Mouse (Mus musculus) heart, embryonic 16.5 days (tissue): Measurements from ENCODE around the gene Zfp599. TPM values are rescaled to one million over a fixed set of nuclear protein-coding genes. Genes with fewer than 3 reads are reported as not detected.

ENCODE experiments used
- ATAC-seq: fragments of 200-750 bp; cut with Nextera tagmentation; replicated peaks from 2 replicates; pipeline ENCODE4 v1.8.0; 2017; ENCODE audit warnings: moderate number of reproducible peaks; ENCODE audit not compliant: insufficient read depth, low FRiP score; ENCODE audit errors: extremely low read depth
- H3K27ac ChIP-seq: fragments of 300-500 bp; sonication (generic); 2 replicates; pipeline ENCODE4 v1.5.1; 2014; ENCODE audit warnings: mild to moderate bottlenecking, low read length, control low read depth, moderate library complexity
- H3K27me3 ChIP-seq: fragments of 300-500 bp; sonication (generic); 2 replicates; pipeline ENCODE4 v1.6.1; 2014; ENCODE audit warnings: low read length, mixed read lengths; ENCODE audit not compliant: control insufficient read depth, insufficient read depth
- H3K36me3 ChIP-seq: fragments of 300-500 bp; sonication (generic); 2 replicates; pipeline ENCODE4 v1.6.1; 2014; ENCODE audit not compliant: control insufficient read depth, insufficient read depth
- H3K4me1 ChIP-seq: fragments of 300-500 bp; sonication (generic); 2 replicates; pipeline ENCODE4 v1.6.1; 2014; ENCODE audit warnings: low read length, mixed read lengths; ENCODE audit not compliant: control insufficient read depth, insufficient read depth
- H3K4me2 ChIP-seq: fragments of 300-500 bp; sonication (generic); 2 replicates; pipeline ENCODE4 v1.6.1; 2014; ENCODE audit warnings: low read depth, mild to moderate bottlenecking, control low read depth, low read length
- H3K4me3 ChIP-seq: fragments of 300-500 bp; sonication (generic); 2 replicates; pipeline ENCODE4 v1.5.1; 2014; ENCODE audit warnings: mild to moderate bottlenecking, control low read depth, low read length
- H3K9ac ChIP-seq: fragments of 300-500 bp; sonication (generic); 2 replicates; pipeline ENCODE4 v1.6.1; 2014; ENCODE audit warnings: low read length, control low read depth
- H3K9me3 ChIP-seq: fragments of 300-500 bp; sonication (generic); replicated peaks from 2 replicates; pipeline ENCODE4 v1.6.1; 2016; ENCODE audit warnings: low read length; ENCODE audit not compliant: control insufficient read depth
- WGBS: fragments of 180-500 bp; shearing (Covaris S2); extraction: QIAGEN DNeasy Blood & Tissue Kit; methylation state at CpG from one replicate; pipeline ENCODE4 v1.1.7; 2014; 5-methylcytosine and 5-hydroxymethylcytosine counted together
- polyA plus RNA-seq: library from polyadenylated mRNA; unstranded; fragments of >200 nt; fragmentation: Nextera tagmentation; extraction: Ambion mirVana; gene quantifications from 2 replicates; pipeline ENCODE4 v1.2.1, GENCODE M21; 2015

Zfp599 gene
- polyA plus RNA-seq, 1 experiment from 2014 or later: 4.3 TPM

DNA sequence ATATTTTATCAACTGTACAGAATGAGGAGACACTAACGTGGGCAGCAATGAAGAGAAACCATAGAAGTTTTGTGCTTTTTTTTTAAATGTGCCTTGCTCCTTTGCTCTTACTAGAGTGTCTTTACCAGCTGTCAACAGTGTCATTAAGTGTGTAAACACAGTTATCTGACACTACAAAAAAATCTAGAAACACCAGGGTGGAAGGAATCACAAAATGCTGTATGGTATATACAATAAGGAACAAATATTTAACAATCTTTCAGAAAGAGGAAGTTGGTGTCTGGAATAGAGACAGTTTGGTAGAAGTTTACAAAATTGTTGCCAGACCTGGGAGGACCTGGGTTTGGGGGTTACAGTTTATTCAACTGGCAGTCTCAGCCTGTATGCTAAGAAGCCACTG lies 1.9 kb upstream of the Zfp599 start:
- Histone ChIP-seq H3K9me3 (no peaks in the 10 kb centered on the region; the same call in 1 of the 2 replicates), H3K4me1 (peaks cover 2% of the 10 kb centered on the region; the same call in 1 of the 2 replicates), H3K27ac (no peak overlapping the region), H3K36me3 (peaks cover 6% of the 10 kb centered on the region), H3K27me3 (no peaks in the 10 kb centered on the region), H3K9ac (no peak overlapping the region), H3K4me2 (no peak overlapping the region), H3K4me3 (no peak overlapping the region)
- ATAC-seq: no peak
- whole genome bisulfite sequencing: 76% methylated on average over 1 of the region's 1 CpGs

DNA sequence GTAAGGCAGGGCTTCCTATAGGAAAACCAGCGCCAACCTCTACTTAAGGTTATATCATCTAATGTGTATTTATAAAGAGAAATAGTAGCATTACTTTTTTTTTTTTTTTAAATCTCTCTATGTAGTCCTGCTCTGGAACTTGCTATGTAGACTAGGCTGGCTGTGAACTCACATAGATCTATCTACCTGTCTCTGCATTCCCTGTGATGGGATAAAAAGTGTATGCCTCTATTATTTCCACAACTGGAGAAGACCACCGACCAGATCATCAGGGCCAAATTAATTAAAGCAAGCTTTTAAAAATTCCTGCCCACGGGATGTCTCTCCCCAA lies 362 bp upstream of the Zfp599 start:
- Histone ChIP-seq H3K27ac (no peak overlapping the region), H3K4me2 (peak overlapping the region; percentile 65), H3K4me1 (peaks cover 2% of the 10 kb centered on the region; the same call in 1 of the 2 replicates), H3K9ac (peak overlapping the region; percentile 30; the same call in 1 of the 2 replicates), H3K27me3 (no peaks in the 10 kb centered on the region), H3K36me3 (peaks cover 19% of the 10 kb centered on the region), H3K4me3 (peak overlapping the region; percentile 64), H3K9me3 (peaks cover 9% of the 10 kb centered on the region)
- 26% methylated on average over 3 of the region's 3 CpGs for WGBS
- no peak for ATAC-seq

DNA sequence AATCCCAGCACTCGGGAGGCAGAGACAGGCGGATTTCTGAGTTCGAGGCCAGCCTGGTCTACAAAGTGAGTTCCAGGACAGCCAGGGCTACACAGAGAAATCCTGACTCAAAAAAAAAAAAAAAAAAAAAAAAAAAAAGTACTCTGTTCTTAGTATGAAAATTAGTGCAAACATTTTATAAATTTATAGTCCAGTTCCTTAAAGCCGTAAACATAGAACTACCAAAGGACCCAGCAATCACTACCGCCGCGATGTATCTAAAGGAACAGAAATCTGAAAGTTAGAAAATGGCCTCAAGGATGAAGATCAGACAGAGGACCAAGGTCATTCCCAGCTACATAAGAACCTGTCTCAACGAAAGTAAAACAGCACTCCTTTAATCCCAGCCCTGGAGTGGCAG lies 911 bp downstream of the Zfp599 start:
- Histone ChIP-seq H3K9ac (peak overlapping the region; percentile 84), H3K27me3 (no peaks in the 10 kb centered on the region), H3K9me3 (peaks cover 14% of the 10 kb centered on the region), H3K4me1 (peaks cover 2% of the 10 kb centered on the region; the same call in 1 of the 2 replicates), H3K27ac (no peak overlapping the region), H3K4me3 (peak overlapping the region; percentile 64), H3K4me2 (peak overlapping the region; percentile 65), H3K36me3 (peaks cover 25% of the 10 kb centered on the region)
- no peak for ATAC-seq
- 79% methylated on average over 8 of the region's 8 CpGs for WGBS

DNA sequence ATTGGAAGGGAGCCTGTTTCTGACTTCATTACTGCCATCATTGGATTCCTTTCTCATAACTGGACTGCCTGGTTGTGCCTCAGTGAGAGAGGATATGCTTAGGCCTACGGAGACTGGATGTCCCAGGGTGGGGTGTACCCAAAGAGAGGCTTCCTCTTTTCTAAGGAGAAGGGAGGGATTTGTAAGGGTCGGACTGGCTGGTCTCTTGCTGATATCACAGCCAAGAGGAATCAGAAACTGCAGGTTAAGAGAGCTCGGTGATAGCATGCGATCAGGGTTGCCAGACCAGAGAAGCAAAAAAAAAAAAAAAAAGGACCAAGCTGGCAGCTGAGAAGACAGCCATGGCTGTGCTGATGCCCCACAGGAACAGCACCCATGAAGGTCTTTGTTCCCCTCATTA lies 3.1 kb downstream of the Zfp599 start:
- H3K36me3 ChIP-seq: peaks cover 43% of the 10 kb centered on the region
- WGBS: 89% methylated on average over 4 of the region's 4 CpGs

DNA sequence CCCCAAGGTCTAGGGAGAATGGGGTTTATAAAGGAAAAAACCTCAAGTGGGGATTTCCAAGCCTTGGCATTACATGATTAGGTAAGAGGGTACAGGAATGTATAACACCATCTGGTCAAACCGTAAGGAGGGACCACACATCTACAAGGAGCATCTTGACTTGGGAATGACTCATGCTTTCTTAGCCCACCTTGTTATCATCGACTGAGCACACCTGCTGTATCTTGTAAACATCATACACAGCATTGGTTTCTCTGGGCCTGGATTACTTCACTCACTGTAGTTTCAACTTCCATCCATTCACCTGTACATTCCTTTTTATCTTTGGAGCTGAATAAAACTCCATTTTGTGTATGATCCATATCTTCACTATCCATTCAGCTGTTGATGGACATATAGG lies 15.5 kb downstream of the Zfp599 start:
- no peaks in the 10 kb centered on the region for H3K27me3 ChIP-seq
- peaks cover 74% of the 10 kb centered on the region for H3K36me3 ChIP-seq
- no peaks in the 10 kb centered on the region for H3K4me1 ChIP-seq
- peaks cover 38% of the 10 kb centered on the region for H3K9me3 ChIP-seq
- no peak overlapping the region for H3K4me2 ChIP-seq
- no peak overlapping the region for H3K27ac ChIP-seq
- ATAC-seq: no peak
- no peak overlapping the region for H3K9ac ChIP-seq
- 92% methylated on average over 2 of the region's 2 CpGs for WGBS
- H3K4me3 ChIP-seq: no peak overlapping the region

More for the DNA sequence above, 3.1 kb downstream of the Zfp599 start:
- H3K4me1 ChIP-seq: peaks cover 2% of the 10 kb centered on the region; the same call in 1 of the 2 replicates
- H3K27me3 ChIP-seq: no peaks in the 10 kb centered on the region
- no peak for ATAC-seq
- H3K4me3 ChIP-seq: no peak overlapping the region
- H3K9me3 ChIP-seq: peaks cover 21% of the 10 kb centered on the region
- H3K4me2 ChIP-seq: no peak overlapping the region
- no peak overlapping the region for H3K9ac ChIP-seq
- H3K27ac ChIP-seq: no peak overlapping the region

DNA sequence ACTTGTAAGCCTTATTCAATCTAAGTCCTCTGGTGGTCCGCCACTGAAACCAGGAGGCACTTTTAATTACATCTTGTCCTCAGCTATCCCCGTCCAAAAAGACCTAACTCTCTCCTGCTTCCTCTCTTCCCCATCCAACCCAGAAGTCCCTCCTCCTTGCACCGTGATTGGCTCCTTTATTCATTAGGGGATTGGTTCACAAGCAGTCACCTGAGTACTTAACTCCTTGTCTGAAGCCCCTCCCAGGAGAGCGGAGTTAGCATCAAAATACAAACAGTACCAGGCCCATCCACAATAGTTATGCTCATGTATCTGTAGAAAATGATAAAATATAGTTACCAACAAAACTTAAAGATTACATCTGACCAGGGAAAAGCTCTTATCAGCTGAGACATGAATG lies 19.7 kb downstream of the Zfp599 start:
- no peak overlapping the region for H3K9ac ChIP-seq
- H3K4me1 ChIP-seq: no peaks in the 10 kb centered on the region
- H3K9me3 ChIP-seq: peaks cover 15% of the 10 kb centered on the region
- ATAC-seq: no peak
- no peak overlapping the region for H3K4me2 ChIP-seq
- H3K36me3 ChIP-seq: peaks cover 80% of the 10 kb centered on the region
- WGBS: 94% methylated on average over 4 of the region's 4 CpGs
- no peak overlapping the region for H3K27ac ChIP-seq
- no peaks in the 10 kb centered on the region for H3K27me3 ChIP-seq
- no peak overlapping the region for H3K4me3 ChIP-seq

DNA sequence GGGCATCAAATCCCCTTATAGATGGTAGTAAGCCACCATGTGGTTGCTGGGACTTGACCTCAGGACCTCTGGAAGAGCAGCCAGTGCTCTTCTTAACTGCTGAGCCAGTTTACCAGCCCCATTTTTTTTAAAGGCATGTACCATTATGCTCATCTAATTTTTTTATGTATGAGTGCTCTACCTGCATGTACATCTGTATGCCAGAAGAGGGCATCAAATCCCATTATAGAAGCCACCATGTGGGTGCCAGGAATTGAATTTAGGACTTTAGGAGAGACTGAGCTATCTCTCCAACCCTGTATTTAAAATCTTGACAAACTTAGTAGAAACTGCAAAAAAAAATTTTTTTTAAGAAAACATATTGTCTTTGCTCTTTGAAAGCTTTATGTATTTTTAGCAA lies 29.1 kb downstream of the Zfp599 start:
- no peak overlapping the region for H3K9ac ChIP-seq
- no peak for ATAC-seq
- no peaks in the 10 kb centered on the region for H3K27me3 ChIP-seq
- peaks cover 3% of the 10 kb centered on the region; the same call in 1 of the 2 replicates for H3K9me3 ChIP-seq
- peaks cover 12% of the 10 kb centered on the region for H3K4me1 ChIP-seq
- no peak overlapping the region for H3K4me3 ChIP-seq
- peaks cover 9% of the 10 kb centered on the region for H3K36me3 ChIP-seq
- H3K27ac ChIP-seq: no peak overlapping the region
- H3K4me2 ChIP-seq: no peak overlapping the region

DNA sequence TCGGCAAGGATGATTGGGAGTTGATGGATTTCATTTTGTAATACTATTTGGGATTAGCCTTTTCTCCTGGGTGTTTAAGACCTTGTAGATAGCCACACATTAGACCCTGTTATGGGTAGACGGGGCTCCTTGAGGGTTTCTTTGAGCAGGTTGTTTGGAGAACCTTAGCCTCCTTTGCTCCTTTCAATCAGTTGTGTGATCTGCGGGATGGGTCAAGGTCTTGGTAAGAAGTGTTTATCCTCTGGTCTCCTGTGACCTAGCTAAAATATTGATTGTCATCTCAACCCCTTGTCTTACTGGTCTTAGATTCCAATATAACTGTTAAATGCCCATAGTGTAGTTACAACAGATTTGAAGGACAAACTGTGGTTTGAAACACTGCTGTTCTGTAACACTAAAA lies 29.6 kb downstream of the Zfp599 start:
- Histone ChIP-seq H3K27ac (no peak overlapping the region), H3K9ac (no peak overlapping the region), H3K4me1 (peaks cover 12% of the 10 kb centered on the region), H3K36me3 (peaks cover 5% of the 10 kb centered on the region), H3K27me3 (no peaks in the 10 kb centered on the region), H3K4me3 (no peak overlapping the region), H3K4me2 (no peak overlapping the region), H3K9me3 (peaks cover 3% of the 10 kb centered on the region; the same call in 1 of the 2 replicates)
- ATAC-seq: no peak
- WGBS: 76% methylated on average over 3 of the region's 3 CpGs

DNA sequence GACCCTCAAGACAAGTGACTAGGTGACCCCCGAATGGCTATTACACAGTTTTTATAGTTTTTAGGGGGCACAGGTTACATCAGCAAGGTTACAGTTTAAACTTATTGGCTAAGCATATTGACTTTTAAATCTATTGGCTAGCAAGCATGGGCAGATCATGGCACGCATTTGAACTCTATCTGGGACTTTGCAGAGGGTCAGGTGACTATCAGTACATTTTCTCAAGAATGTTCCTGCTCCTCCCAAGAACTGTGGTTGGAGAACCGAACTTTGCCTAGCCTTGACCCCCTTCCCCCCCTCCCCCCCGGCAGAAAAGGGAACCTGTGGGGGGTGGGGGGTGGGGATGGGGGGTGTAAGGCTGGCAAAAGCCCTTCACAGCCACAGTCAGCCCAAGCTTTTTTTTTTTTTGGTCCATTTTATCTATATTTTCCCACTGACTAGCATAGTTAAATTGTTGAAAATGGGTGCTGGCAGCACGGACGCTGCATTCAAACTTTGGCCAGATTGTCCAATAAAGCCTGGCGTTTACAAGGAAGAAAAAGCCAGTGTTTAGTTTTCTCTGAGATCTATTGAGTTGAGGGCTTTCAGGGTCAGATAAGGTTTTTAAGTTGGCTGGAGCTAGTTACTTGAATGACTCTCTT lies 30.2 kb downstream of the Zfp599 start:
- no peak overlapping the region for H3K27ac ChIP-seq
- H3K9ac ChIP-seq: no peak overlapping the region
- no peak for ATAC-seq
- 81% methylated on average over 7 of the region's 7 CpGs for WGBS
- 0 out of 2 replicates have a peak, but pooled peaks cover 2% of the 10 kb centered on the region for H3K36me3 ChIP-seq
- peaks cover 12% of the 10 kb centered on the region for H3K4me1 ChIP-seq
- H3K4me3 ChIP-seq: no peak overlapping the region
- H3K27me3 ChIP-seq: no peaks in the 10 kb centered on the region
- H3K9me3 ChIP-seq: peaks cover 3% of the 10 kb centered on the region; the same call in 1 of the 2 replicates
- no peak overlapping the region for H3K4me2 ChIP-seq
